Mouse (Mus musculus) E14TG2a.4 (cell line): Measurements from ENCODE around the gene Lrig2.

Experiments used
- CTCF ChIP-seq: conservative IDR thresholded peaks from 2 replicates; pipeline ENCODE4 v1.5.1; 2014; ENCODE audit warnings: low read length
- NANOG ChIP-seq: IDR thresholded peaks from 2 replicates; pipeline ENCODE4 v1.6.1; 2014; ENCODE audit warnings: borderline replicate concordance, low read length, mixed read lengths
- POU5F1 ChIP-seq: IDR thresholded peaks from 2 replicates; pipeline ENCODE4 v1.6.1; 2014; ENCODE audit warnings: low read length, borderline replicate concordance

DNA sequence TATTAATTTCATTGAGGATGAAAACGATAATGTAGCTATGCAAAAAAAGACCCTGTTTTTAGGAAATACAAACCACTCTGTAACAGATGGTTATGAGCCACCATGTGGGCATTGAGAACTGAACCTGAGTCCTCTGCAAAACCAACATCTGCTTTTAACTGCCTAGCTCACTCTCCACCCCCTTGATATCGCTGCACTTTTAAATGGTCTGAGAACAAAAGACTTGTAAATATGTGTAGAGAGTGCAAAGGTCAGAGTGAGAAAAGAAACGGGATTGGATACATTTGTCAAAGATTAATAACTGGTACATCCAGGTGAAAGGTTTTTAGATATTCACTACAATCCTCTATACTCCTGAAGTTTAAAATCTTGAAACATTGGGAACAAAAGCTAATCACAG, 42.3 kb downstream of the Lrig2 start:
- TF ChIP-seq CTCF (no peak), POU5F1 (no peak), NANOG (no peak)
